Mouse (Mus musculus): Measurements from ENCODE around the gene Kremen2.

DNA sequence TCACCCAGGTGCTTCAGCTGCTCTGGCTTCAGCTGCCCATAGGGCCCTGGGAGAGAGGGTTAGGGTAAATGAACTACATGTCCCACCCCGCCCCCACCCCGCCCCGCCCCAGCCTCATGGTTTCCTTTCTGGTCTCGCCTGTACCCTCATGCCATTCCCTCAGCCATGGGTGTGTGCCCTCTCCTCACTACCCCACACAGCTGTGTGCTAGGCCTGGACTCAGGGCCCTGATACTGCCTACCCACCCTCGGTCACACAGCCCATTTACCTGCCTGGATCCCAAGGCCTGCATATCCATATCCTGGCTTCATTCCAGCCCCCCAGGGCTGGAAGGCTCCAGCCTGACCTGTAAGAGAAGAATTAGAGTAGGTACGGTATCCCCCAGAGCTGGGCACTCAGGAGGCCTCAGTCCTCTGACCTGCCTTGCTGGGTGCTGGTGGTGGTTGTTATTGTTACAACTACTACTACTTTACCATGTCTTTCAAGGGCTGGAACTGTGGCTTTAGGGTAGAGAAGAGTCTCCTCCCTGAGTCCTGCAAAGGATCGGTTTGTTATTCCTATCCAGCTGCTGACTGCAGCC lies 40.0 kb downstream of the Kremen2 start:
- no peak for TF ChIP-seq POLR2A (IDR thresholded peaks at IDR 0.05; ENCODE audit: extremely low read depth, insufficient read depth, low read length)
- no peak for TF ChIP-seq CTCF (IDR thresholded peaks at IDR 0.05; ENCODE audit: extremely low read depth, insufficient read depth, low read length)

Data from cortical plate, adult 2 months (tissue).